Mouse (Mus musculus): Measurements from ENCODE around the gene Uts2.

The Uts2 gene

DNA sequence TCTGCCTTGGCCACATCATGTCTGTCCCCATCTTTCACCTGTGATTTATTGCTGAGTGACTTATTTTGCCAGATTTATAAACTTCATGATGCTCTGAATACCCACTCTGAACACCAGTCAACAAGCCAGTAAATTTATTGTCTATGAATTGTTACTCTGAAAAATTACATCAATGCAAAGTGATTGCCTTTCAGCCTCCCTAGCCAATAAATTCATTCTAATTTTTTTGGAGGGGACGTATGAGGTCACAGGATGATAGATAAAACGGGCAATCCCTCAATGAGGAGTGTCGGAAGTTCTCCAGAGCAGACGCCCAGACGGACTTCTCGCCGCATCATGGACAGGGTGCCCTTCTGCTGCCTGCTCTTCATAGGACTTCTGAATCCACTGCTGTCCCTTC, at the start of gene Uts2:
Gene Uts2, plus strand, starts transcription at position 301 of the 400 bp plus-strand sequence.
- DNase-seq (ENCODE audit: extremely low read depth, low read depth) = no peak

GRCm38 (mm10) chr4:150950972-150951371, 45.9 kb upstream of the Uts2 start:
- no peak for DNase-seq (ENCODE audit: extremely low read depth, low read depth)

GRCm38 (mm10) chr4:150956369-150957105, 40.4 kb upstream of the Uts2 start:
- no peak for DNase-seq (ENCODE audit: extremely low read depth, low read depth)

- DNase-seq (ENCODE audit: extremely low read depth, low read depth) = no peak
Measured at GRCm38 (mm10) chr4:150957106-150957458, 39.8 kb upstream of the Uts2 start.

GRCm38 (mm10) chr4:150958536-150958935, 38.4 kb upstream of the Uts2 start:
- no peak for DNase-seq (ENCODE audit: extremely low read depth, low read depth)

- no peak for DNase-seq (ENCODE audit: extremely low read depth, low read depth)
Measured at GRCm38 (mm10) chr4:150962231-150962630, 34.7 kb upstream of the Uts2 start.

DNA sequence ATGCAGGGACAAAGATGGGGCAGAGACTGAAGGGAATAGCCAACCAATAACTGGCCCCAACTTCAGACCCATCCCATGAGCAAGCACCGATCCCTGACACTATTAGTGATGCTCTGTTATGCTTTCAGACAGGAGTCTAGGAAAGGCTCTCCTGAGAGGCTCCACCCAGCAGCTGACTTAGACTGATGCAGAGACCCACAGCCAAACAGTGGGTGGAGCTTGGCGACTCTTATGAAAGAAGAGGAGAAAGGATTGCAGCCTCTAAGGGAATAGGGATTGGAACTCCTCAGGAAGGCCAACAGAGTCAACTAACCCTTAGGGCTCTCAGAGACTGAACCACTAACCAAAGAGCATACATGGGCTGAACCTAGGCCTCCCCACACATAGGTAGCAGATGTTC, 33.2 kb upstream of the Uts2 start:
- DNase-seq (ENCODE audit: extremely low read depth, low read depth) = no peak

DNA sequence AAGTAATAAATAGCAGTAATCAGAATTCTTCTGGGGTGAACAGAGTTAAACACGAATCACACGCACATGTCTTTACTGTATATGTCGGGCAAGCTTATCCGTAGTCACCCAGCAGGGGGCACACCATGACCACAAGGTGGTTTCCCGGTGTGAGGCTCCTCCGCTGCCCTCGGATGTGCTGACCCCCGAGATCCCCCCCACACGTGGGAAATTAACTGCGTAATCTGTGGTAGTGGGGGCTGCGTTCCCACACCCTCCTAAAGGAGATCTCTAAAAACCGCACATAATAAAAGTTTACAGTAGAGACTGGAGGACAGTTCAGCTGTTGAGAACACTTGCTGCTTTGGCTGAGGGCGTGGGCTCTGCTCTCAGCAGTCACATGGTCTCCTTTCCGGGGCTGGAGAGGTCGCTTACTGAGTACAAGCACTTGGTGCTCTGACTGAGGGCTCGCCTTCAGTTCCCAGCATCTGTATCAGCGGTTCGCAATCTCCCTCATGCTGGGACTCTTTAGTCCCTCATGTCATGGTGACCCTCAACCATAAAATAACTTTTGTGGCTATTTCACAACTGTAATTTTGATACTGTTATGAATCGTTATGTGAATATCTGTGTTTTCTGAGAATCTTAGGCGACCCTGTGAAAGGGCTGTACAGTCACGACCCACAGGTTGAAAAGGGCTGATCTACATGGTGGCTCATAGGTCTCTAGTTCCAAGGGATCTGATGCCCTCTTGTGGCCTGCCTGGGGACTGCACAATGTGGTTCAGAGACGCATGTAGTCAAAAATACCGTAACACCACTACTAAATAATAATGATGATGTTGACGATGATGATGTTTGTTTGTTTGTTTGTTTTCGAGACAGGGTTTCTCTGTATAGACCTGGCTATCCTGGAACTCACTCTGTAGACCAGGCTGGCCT, 32.0 kb upstream of the Uts2 start:
- DNase-seq (ENCODE audit: extremely low read depth, low read depth) = peak; percentile 77

GRCm38 (mm10) chr4:150965555-150965951, 31.3 kb upstream of the Uts2 start:
- DNase-seq (ENCODE audit: extremely low read depth, low read depth) = peak; percentile 26

- peak; percentile 55 for DNase-seq (ENCODE audit: extremely low read depth, low read depth)
Measured at GRCm38 (mm10) chr4:150966556-150966955, 30.3 kb upstream of the Uts2 start.

DNA sequence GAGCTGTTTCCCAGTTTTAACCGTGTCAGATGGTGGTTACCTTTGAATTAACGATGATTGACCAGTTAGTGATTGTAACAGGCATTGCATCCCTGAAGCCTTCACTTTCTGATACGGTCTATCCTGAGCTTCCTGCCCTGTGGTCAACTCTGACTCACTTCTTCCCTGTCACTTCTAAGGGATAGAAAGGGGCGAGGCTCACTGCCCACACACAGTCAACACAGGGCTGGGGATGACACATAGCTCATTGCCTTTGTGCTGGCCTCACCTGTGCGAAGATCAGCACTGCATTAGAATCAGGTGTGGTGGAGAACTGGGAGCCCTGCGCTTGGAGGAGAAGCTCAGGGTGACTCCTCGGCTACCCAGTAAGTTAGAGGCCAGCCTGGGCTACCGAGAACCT, 27.9 kb upstream of the Uts2 start:
- DNase-seq (ENCODE audit: extremely low read depth, low read depth) = no peak

GRCm38 (mm10) chr4:150973264-150973663, 23.6 kb upstream of the Uts2 start:
- no peak for DNase-seq (ENCODE audit: extremely low read depth, low read depth)

- no peak for DNase-seq (ENCODE audit: extremely low read depth, low read depth)
Measured at GRCm38 (mm10) chr4:150975145-150975544, 21.8 kb upstream of the Uts2 start.

- no peak for DNase-seq (ENCODE audit: extremely low read depth, low read depth)
Measured at GRCm38 (mm10) chr4:150978156-150978910, 18.6 kb upstream of the Uts2 start.

GRCm38 (mm10) chr4:150979455-150979854, 17.4 kb upstream of the Uts2 start:
- no peak for DNase-seq (ENCODE audit: extremely low read depth, low read depth)

- DNase-seq (ENCODE audit: extremely low read depth, low read depth) = no peak
Measured at GRCm38 (mm10) chr4:150980153-150980552, 16.7 kb upstream of the Uts2 start.

GRCm38 (mm10) chr4:150990148-150990547, 6.7 kb upstream of the Uts2 start:
- DNase-seq (ENCODE audit: extremely low read depth, low read depth) = peak; percentile 29

- DNase-seq (ENCODE audit: extremely low read depth, low read depth) = no peak
Measured at GRCm38 (mm10) chr4:150998626-150999025, 1.7 kb downstream of the Uts2 start.

DNA sequence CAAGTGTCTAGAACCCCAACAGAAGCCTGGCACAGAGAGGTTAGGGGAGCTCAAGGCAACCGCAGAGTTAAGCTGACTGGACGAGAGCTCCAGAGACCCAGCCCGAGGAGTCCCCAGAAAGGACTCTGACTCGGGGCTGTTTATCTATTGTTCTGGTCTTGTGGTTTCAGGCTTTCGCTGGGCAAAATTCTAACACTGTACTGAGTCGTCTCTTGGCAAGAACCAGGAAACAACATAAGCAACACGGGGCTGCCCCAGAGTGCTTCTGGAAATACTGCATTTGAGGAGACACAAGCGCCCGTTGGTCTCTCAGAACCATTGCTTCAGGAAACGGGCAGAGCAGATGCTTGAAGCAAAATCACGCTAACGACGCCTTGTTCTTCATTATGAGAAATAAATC, 4.5 kb downstream of the Uts2 start:
- DNase-seq (ENCODE audit: extremely low read depth, low read depth) = no peak

DNA sequence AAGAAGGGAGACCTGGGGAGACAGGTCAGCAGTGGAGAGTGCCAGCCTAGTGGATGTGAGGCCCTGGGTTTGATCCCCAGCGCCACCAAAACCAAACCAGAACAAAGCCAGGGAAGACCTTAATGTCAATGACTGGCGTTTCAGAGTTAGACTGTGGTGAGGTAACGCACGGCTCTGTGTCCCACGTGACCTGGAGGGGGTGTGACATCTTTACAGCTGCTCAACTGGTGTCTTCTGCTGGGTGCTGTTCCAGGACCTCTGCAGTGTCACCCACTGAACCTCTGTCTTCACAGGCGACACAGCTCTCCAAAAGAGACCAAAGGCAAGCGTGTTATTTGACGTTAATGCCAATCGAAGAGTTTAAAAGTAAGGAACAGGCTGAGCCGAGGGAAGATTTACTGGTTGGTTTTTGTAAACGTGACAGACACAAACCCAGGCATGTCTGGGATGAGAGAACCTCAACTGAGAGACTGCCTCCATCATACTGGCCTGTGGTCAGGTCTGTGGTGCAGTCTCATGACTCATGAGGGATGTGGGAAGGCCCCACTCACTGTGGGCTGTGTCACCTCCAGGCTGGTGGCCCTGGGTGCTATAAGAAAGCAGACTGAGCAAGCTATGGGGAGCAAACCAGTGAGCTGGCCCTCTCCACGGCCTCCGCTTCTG, 8.9 kb downstream of the Uts2 start:
- no peak for DNase-seq (ENCODE audit: extremely low read depth, low read depth)

DNA sequence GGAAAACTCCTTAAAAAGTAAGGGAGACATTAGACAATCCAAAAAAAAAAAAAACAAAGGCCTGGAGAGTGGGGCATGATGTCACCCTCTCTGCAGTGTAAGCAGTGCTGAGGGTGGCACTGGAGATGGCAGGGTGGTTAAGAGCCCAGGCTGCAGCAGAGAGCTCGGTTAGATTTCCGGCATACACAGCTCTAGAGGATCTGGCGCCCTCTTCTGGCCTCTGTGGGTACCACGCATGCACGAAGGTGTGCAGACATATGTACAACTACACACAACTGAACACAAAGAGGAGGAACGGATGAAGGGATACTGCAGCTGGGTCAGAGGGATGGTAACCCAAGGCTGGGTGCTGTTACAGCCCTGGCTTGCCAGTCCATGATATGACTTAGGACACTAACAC, 10.0 kb downstream of the Uts2 start:
- DNase-seq (ENCODE audit: extremely low read depth, low read depth) = peak; percentile 33

Measured in MEL-GATA-1-ER (cell line).